Mouse (Mus musculus) ovary, postnatal 10 days (tissue): ENCODE data around the gene Cog7.

Source experiments
- DNase-seq: peaks from one replicate; pipeline ENCODE4 v3.0.0; 2022; ENCODE audit warnings: low spot score

Gene Cog7

DNA sequence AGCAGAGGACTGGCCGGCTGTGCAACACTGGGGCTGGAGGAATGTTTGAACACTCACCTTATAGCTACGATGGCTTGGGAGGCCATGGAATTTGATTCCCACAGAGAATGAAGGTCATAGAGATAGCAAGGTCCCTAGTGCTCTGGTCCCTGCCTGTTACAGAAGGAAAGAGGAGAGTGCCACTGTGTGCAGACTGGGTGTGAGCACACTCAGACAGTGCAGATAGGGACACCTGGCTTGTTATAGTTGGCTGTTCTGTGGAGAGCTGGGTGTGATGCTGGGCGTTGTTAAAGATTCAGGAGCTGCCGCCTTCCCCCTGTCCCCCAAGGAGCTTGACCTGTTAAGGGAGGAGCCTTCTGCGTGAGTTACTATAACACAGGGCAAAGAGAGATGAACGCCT is 84.8 kb downstream of the Cog7 start:
- no peak for DNase-seq

- DNase-seq: no peak
Observed at GRCm38 (mm10) chr7:121890636-121891360, 90.7 kb downstream of the Cog7 start.

DNA sequence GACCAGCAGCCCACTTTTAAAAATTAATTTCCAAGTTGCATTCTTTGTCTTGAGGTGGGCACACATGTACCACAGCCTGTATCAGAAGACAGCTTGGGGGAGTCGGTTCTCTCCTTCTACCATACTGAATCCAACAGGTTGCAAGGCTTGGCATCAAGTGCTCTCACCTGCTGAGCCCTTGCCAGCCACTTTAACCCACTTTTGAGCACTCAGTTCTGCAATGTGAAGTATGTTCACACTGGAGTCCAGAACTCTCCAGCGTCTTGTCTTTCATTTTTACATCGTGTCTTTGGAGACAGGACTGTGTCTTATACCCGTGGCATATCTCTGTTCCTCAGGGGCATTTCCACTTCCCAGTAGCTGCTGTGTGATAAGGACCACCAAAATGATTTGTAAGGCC is 101.3 kb downstream of the Cog7 start:
- DNase-seq: no peak

- no peak for DNase-seq
Observed at GRCm38 (mm10) chr7:121874784-121875183, 106.7 kb downstream of the Cog7 start.

GRCm38 (mm10) chr7:121873998-121874397 is 107.5 kb downstream of the Cog7 start:
- DNase-seq: no peak

- DNase-seq: no peak
Observed at GRCm38 (mm10) chr7:121871631-121872030, 109.9 kb downstream of the Cog7 start.

- DNase-seq: no peak
Observed at GRCm38 (mm10) chr7:121864858-121865585, 116.5 kb downstream of the Cog7 start, which contains the start of gene Scnn1b. Gene Scnn1b (plus strand): TSS chr7:121865038.

GRCm38 (mm10) chr7:121858939-121859338 is 122.6 kb downstream of the Cog7 start:
- no peak for DNase-seq

- DNase-seq: no peak
Observed at GRCm38 (mm10) chr7:121857177-121857884, 124.2 kb downstream of the Cog7 start.

GRCm38 (mm10) chr7:121848537-121849168 is 132.9 kb downstream of the Cog7 start:
- no peak for DNase-seq

DNA sequence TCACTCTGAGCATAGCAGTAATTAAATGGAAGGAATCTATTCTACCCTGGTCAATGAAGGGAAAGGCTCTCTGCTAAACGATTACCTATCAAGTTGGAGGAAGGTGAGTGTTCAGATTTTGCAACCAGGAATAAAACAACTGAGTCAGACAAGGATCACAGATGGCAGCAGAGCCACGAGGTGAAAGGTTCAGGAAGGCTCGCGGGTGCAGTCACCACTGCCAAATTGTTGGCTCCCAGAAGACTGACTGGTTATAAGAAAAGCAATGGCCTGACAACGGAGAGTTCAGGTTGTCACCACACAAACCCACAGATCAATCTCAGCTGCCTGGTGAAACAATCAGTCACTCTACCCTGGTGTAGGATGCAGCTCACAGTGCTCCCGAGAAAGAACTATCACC is 135.5 kb downstream of the Cog7 start:
- DNase-seq: no peak

- DNase-seq: no peak
Observed at GRCm38 (mm10) chr7:121842234-121842633, 139.3 kb downstream of the Cog7 start.

DNA sequence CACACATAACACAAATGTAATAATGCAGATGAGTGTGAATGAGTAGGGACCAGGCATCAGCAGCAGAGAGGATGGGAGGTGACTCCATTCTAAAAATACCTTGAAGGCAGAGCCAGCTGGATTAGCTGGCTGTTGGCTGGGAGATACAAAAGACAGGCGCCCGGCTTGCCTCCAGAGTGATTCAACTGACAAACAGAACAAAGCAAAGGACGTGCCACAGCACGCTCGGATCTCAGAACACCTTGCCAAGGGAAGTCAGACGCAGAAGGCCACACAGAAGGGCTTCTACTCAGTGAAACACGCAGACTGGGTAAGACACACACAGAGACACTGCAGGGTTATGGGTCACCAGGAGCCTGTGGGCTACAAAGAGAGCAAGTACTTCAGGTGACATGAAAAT is 140.7 kb downstream of the Cog7 start:
- DNase-seq: no peak

GRCm38 (mm10) chr7:121836827-121837226 is 144.7 kb downstream of the Cog7 start:
- DNase-seq: no peak

- DNase-seq: no peak
Observed at GRCm38 (mm10) chr7:121835392-121835791, 146.1 kb downstream of the Cog7 start.
